Mouse (Mus musculus): ENCODE measurements around the gene Gm45062. TPM values are rescaled to one million over a fixed set of nuclear protein-coding genes. Genes with fewer than 3 reads are reported as not detected.
A peak's percentile ranks its signal among the peaks of the same experiment; 100 is the strongest.

The Gm45062 gene
- polyA plus RNA-seq, 1 experiment from 2014 or later, result 23.0 TPM

GRCm38 (mm10) chr6:8409865-8410264, 150.6 kb downstream of the Gm45062 start:
- no peak overlapping the region for H3K9ac ChIP-seq
- no peak overlapping the region for H3K4me2 ChIP-seq
- H3K27me3 ChIP-seq, result no peaks in the 10 kb centered on the region
- no peaks in the 10 kb centered on the region for H3K9me3 ChIP-seq (replicated peaks)
- no peak for ATAC-seq
- 82% methylated on average over 4 of the region's 4 CpGs for whole genome bisulfite sequencing
- H3K36me3 ChIP-seq (ENCODE audit: poor library complexity, severe bottlenecking), result no peaks in the 10 kb centered on the region
- no peak overlapping the region for H3K27ac ChIP-seq
- no peak overlapping the region for H3K4me3 ChIP-seq
- peaks cover 17% of the 10 kb centered on the region for H3K4me1 ChIP-seq

- H3K9ac ChIP-seq, result no peak overlapping the region
- H3K27me3 ChIP-seq, result no peaks in the 10 kb centered on the region
- no peaks in the 10 kb centered on the region for H3K36me3 ChIP-seq (ENCODE audit: poor library complexity, severe bottlenecking)
- peaks cover 17% of the 10 kb centered on the region for H3K4me1 ChIP-seq
- peak; percentile 54 for ATAC-seq
- no peak overlapping the region for H3K4me3 ChIP-seq
- no peaks in the 10 kb centered on the region for H3K9me3 ChIP-seq (replicated peaks)
- H3K4me2 ChIP-seq, result no peak overlapping the region
- peak overlapping the region; percentile 51; the same call in 1 of the 2 replicates for H3K27ac ChIP-seq
- WGBS, result 65% methylated on average over 10 of the region's 10 CpGs
These were observed 153.8 kb downstream of the Gm45062 start for GRCm38 (mm10) chr6:8412845-8413598.

DNA sequence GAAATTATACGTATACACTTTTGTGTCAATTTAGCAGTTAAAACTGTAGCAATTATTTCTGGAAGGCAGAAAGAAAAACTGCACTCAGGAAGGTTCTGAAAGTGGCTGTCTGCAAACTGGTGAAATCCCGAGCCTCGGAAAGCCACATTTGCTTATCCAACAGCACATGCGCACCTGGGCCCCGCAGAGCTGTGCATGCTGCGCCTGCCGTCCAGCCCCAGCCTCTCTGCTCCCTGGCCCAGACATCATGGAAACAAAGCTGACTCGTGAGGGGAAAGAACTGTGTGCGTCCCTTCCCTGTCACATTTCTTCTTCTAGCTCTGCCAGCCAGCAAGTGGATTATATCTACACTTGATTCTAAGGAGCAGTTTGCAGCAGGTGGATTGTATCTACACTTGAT, 154.8 kb downstream of the Gm45062 start:
- no peak overlapping the region for H3K4me3 ChIP-seq
- H3K4me2 ChIP-seq, result no peak overlapping the region
- no peaks in the 10 kb centered on the region for H3K27me3 ChIP-seq
- H3K9me3 ChIP-seq (replicated peaks), result no peaks in the 10 kb centered on the region
- ATAC-seq, result no peak; the same call in 1 of the 2 replicates
- WGBS, result 54% methylated on average over 9 of the region's 9 CpGs
- H3K36me3 ChIP-seq (ENCODE audit: poor library complexity, severe bottlenecking), result no peaks in the 10 kb centered on the region
- 0 out of 2 replicates have a peak overlapping the region, but pooled peaks have one; percentile 17 for H3K9ac ChIP-seq
- H3K27ac ChIP-seq, result no peak overlapping the region
- peaks cover 17% of the 10 kb centered on the region for H3K4me1 ChIP-seq

- no peaks in the 10 kb centered on the region for H3K27me3 ChIP-seq
- H3K4me2 ChIP-seq, result no peak overlapping the region
- H3K4me3 ChIP-seq, result no peak overlapping the region
- H3K36me3 ChIP-seq (ENCODE audit: poor library complexity, severe bottlenecking), result no peaks in the 10 kb centered on the region
- 58% methylated on average over 5 of the region's 5 CpGs for WGBS
- H3K27ac ChIP-seq, result no peak overlapping the region
- H3K9me3 ChIP-seq (replicated peaks), result no peaks in the 10 kb centered on the region
- no peak for ATAC-seq
- peaks cover 22% of the 10 kb centered on the region for H3K4me1 ChIP-seq
- no peak overlapping the region for H3K9ac ChIP-seq
These were observed 156.6 kb downstream of the Gm45062 start for GRCm38 (mm10) chr6:8415823-8416222.

DNA sequence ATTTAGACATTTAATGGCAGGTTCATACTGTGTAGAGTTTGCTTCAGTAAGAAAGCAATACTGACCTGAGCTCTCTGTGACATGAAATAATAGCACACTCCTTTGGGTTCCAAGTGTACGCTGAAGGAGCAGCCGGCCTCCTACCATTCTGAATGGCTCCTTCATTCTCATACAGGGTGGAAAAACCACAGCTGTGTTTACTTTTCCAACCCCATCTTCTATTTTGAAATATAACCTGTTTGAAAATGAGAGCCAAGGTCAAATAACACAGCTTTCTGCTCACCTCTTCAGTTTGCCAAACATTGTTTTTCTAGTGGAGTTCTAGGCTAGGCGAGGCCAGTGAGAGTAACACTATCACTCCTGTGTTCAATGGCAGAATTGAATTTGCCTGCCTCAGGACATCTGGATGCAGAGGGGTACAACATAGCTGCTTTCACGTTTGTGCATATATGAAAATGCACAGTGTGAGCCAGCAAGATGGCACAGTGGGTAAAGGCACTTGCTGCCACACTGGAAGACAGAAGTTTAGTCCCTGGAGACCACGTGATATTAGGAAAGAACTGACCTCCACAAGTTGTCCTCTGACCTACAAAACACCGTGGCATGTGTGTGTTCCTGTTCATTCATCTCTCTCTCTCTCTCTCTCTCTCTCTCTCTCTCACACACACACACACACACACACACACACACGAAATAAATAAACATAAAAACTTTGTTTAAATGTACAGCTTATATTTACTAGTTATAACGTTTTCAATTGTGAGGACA, 157.7 kb downstream of the Gm45062 start:
- Histone ChIP-seq H3K36me3 (ENCODE audit: poor library complexity, severe bottlenecking) (no peaks in the 10 kb centered on the region), H3K4me2 (no peak overlapping the region), H3K9me3 (replicated peaks) (no peaks in the 10 kb centered on the region), H3K4me3 (no peak overlapping the region), H3K9ac (no peak overlapping the region), H3K4me1 (peaks cover 34% of the 10 kb centered on the region), H3K27ac (no peak overlapping the region), H3K27me3 (no peaks in the 10 kb centered on the region)
- WGBS, result 86% methylated on average over 8 of the region's 8 CpGs
- ATAC-seq, result no peak

- no peaks in the 10 kb centered on the region for H3K27me3 ChIP-seq
- 80% methylated on average over 4 of the region's 4 CpGs for WGBS
These were observed 160.4 kb downstream of the Gm45062 start for GRCm38 (mm10) chr6:8419485-8420186.

GRCm38 (mm10) chr6:8420187-8420503, 160.9 kb downstream of the Gm45062 start:
- no peaks in the 10 kb centered on the region for H3K9me3 ChIP-seq (replicated peaks)
- no peak overlapping the region for H3K27ac ChIP-seq
- H3K4me1 ChIP-seq, result peaks cover 30% of the 10 kb centered on the region
- no peak overlapping the region for H3K4me3 ChIP-seq
- H3K27me3 ChIP-seq, result no peaks in the 10 kb centered on the region
- 87% methylated on average over 1 of the region's 1 CpGs for WGBS
- no peak overlapping the region for H3K9ac ChIP-seq
- no peaks in the 10 kb centered on the region for H3K36me3 ChIP-seq (ENCODE audit: poor library complexity, severe bottlenecking)
- no peak overlapping the region for H3K4me2 ChIP-seq
- no peak for ATAC-seq

More at GRCm38 (mm10) chr6:8419485-8420186, 160.4 kb downstream of the Gm45062 start:
- no peak overlapping the region for H3K27ac ChIP-seq
- peaks cover 30% of the 10 kb centered on the region for H3K4me1 ChIP-seq
- no peak overlapping the region for H3K4me3 ChIP-seq
- no peak for ATAC-seq
- H3K9ac ChIP-seq, result no peak overlapping the region
- H3K9me3 ChIP-seq (replicated peaks), result no peaks in the 10 kb centered on the region
- H3K36me3 ChIP-seq (ENCODE audit: poor library complexity, severe bottlenecking), result no peaks in the 10 kb centered on the region
- no peak overlapping the region for H3K4me2 ChIP-seq

GRCm38 (mm10) chr6:8421421-8421820, 162.2 kb downstream of the Gm45062 start:
- H3K9ac ChIP-seq, result no peak overlapping the region
- H3K27me3 ChIP-seq, result no peaks in the 10 kb centered on the region
- no peaks in the 10 kb centered on the region for H3K36me3 ChIP-seq (ENCODE audit: poor library complexity, severe bottlenecking)
- no peak for ATAC-seq
- H3K4me3 ChIP-seq, result no peak overlapping the region
- peak overlapping the region; percentile 47; the same call in 1 of the 2 replicates for H3K4me2 ChIP-seq
- H3K4me1 ChIP-seq, result peaks cover 30% of the 10 kb centered on the region
- peak overlapping the region; percentile 75 for H3K27ac ChIP-seq
- WGBS, result 61% methylated on average over 5 of the region's 5 CpGs
- no peaks in the 10 kb centered on the region for H3K9me3 ChIP-seq (replicated peaks)

DNA sequence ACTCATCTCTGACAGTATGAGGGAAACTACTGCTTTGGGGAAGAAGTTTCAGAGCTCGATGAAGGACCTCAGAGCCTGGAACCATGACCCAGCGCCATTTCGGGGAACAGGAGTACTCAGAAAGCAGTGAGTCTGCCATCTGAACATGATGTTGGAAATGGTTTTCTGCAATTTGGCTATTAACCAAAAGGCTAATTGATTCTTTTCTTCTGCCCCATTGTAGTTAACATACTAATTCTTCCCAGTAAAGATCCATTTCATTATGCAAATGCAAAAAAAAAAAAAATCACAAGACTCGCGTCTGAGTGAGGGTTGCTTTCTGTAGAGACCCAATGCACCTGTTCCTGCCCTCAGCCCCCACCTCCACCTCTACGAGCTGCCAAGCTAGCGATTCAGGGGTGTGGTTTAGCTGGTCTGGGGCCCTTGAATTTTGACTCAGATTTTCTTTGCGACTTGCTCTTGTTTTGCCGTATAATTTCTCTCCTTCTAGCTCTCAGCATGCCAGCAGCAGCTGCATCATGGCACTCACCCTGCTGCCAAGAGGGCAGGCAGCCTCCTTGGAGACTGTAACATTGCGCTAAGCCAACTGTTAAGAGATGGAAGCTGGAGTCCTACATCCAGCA, 162.8 kb downstream of the Gm45062 start:
- peak; percentile 92 for ATAC-seq
- Histone ChIP-seq H3K9me3 (replicated peaks) (no peaks in the 10 kb centered on the region), H3K27ac (peak overlapping the region; percentile 75), H3K4me1 (peaks cover 30% of the 10 kb centered on the region), H3K4me3 (no peak overlapping the region), H3K4me2 (peak overlapping the region; percentile 47), H3K27me3 (no peaks in the 10 kb centered on the region), H3K9ac (no peak overlapping the region), H3K36me3 (ENCODE audit: poor library complexity, severe bottlenecking) (no peaks in the 10 kb centered on the region)
- WGBS, result 33% methylated on average over 10 of the region's 10 CpGs

DNA sequence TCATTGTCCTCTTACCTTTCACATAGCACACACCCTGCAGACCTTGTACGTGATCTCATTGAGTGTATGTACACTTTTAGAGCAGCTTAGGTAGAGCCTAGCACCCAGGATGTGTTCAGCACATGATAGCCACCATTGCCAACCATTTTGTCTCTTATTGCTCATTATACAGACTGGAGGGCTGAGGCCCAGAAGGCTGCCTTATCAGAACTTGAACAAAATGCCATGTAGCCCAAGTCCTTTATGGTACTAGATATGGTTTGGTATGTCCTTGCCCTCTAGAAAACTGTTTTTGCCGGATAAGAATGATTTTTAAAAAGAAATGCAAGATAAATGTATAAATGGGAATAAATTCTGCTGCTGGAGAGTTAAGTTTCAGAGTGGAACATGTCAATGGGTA, 163.9 kb downstream of the Gm45062 start:
- Histone ChIP-seq H3K9me3 (replicated peaks) (no peaks in the 10 kb centered on the region), H3K4me1 (peaks cover 30% of the 10 kb centered on the region), H3K4me2 (no peak overlapping the region), H3K36me3 (ENCODE audit: poor library complexity, severe bottlenecking) (no peaks in the 10 kb centered on the region), H3K27ac (peak overlapping the region; percentile 75; the same call in 1 of the 2 replicates), H3K27me3 (no peaks in the 10 kb centered on the region), H3K9ac (no peak overlapping the region), H3K4me3 (no peak overlapping the region)
- no peak for ATAC-seq
- WGBS, result 85% methylated on average over 2 of the region's 2 CpGs

DNA sequence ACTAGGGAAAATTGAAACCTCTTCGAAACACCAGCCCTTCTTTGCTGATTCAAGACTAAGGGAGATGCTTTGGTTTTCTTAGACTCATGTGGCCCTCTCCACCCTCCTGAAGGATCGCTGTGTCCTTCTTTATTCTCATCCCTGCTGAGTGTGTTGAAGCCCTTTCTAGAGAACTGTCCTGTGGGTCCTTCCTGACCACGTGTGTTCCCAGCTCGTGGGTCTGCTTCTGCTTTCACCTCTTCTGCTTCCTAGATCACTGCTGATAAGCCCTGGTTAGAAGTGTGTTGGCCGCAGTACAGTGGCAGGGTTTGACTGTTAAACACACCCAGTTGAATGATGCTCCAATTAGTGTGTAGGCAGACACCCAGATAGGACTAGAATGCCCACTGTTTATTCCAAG, 168.4 kb downstream of the Gm45062 start:
- Histone ChIP-seq H3K36me3 (ENCODE audit: poor library complexity, severe bottlenecking) (no peaks in the 10 kb centered on the region), H3K4me2 (no peak overlapping the region), H3K9ac (no peak overlapping the region), H3K27ac (no peak overlapping the region), H3K4me3 (no peak overlapping the region), H3K27me3 (no peaks in the 10 kb centered on the region), H3K9me3 (replicated peaks) (no peaks in the 10 kb centered on the region), H3K4me1 (peaks cover 7% of the 10 kb centered on the region)
- WGBS, result 91% methylated on average over 5 of the region's 5 CpGs
- no peak for ATAC-seq
